Mouse (Mus musculus): Measurements from ENCODE around the gene Tk1.

- TF ChIP-seq CTCF (IDR thresholded peaks at IDR 0.05) (no peak), EP300 (IDR thresholded peaks at IDR 0.05) (no peak)
These were observed 19.8 kb upstream of the Tk1 start for GRCm38 (mm10) chr11:117845651-117846050.

Measured in lung, postnatal 0 days (tissue).